Mouse (Mus musculus) limb, embryonic 12.5 days (tissue): ENCODE measurements at regions not wholly inside any gene's neighbourhood (a gene's known extent, or its start where the extent isn't known, plus 50 kb on each side); places are given as distances from the start of the nearest gene placed in this dataset.
"Not testable (repeated sequence)": the region's sequence is repeated elsewhere in the genome, so short reads cannot be mapped to it uniquely, and the experiment has no call there.

Experiments
- ATAC-seq: fragments of 200-750 bp; cut with Nextera tagmentation; 2 replicates; pipeline ENCODE4 v1.8.0; 2017; ENCODE audit warnings: low read depth, moderate TSS enrichment; ENCODE audit not compliant: insufficient number of reproducible peaks, insufficient read depth, low FRiP score, low TSS enrichment
- H3K27ac ChIP-seq: fragments of 300-500 bp; sonication (generic); 2 replicates; pipeline ENCODE4 v1.5.1; 2016; ENCODE audit warnings: mild to moderate bottlenecking, moderate library complexity
- H3K27me3 ChIP-seq: fragments of 300-500 bp; sonication (generic); 2 replicates; pipeline ENCODE4 v1.6.1; 2016; ENCODE audit warnings: mild to moderate bottlenecking, moderate library complexity
- H3K36me3 ChIP-seq: fragments of 300-500 bp; sonication (generic); 2 replicates; pipeline ENCODE4 v1.6.1; 2016; ENCODE audit warnings: mild to moderate bottlenecking, moderate library complexity
- H3K4me1 ChIP-seq: fragments of 300-500 bp; sonication (generic); replicated peaks from 2 replicates; pipeline ENCODE4 v1.6.1; 2016
- H3K4me2 ChIP-seq: fragments of 300-500 bp; sonication (generic); 2 replicates; pipeline ENCODE4 v1.6.1; 2016; ENCODE audit warnings: mild to moderate bottlenecking, moderate library complexity
- H3K4me3 ChIP-seq: fragments of 300-500 bp; sonication (generic); replicated peaks from 2 replicates; pipeline ENCODE4 v1.5.1; 2016; ENCODE audit warnings: mild to moderate bottlenecking
- H3K9ac ChIP-seq: fragments of 300-500 bp; sonication (generic); replicated peaks from 2 replicates; pipeline ENCODE4 v1.6.1; 2016; ENCODE audit warnings: mild to moderate bottlenecking, moderate library complexity
- H3K9me3 ChIP-seq: fragments of 300-500 bp; sonication (generic); 2 replicates; pipeline ENCODE4 v1.6.1; 2016; ENCODE audit warnings: mild to moderate bottlenecking, moderate library complexity
- WGBS: fragments of 180-500 bp; shearing (Covaris S2); methylation state at CpG from one replicate; pipeline ENCODE4 v1.1.7; 2016; 5-methylcytosine and 5-hydroxymethylcytosine counted together

DNA sequence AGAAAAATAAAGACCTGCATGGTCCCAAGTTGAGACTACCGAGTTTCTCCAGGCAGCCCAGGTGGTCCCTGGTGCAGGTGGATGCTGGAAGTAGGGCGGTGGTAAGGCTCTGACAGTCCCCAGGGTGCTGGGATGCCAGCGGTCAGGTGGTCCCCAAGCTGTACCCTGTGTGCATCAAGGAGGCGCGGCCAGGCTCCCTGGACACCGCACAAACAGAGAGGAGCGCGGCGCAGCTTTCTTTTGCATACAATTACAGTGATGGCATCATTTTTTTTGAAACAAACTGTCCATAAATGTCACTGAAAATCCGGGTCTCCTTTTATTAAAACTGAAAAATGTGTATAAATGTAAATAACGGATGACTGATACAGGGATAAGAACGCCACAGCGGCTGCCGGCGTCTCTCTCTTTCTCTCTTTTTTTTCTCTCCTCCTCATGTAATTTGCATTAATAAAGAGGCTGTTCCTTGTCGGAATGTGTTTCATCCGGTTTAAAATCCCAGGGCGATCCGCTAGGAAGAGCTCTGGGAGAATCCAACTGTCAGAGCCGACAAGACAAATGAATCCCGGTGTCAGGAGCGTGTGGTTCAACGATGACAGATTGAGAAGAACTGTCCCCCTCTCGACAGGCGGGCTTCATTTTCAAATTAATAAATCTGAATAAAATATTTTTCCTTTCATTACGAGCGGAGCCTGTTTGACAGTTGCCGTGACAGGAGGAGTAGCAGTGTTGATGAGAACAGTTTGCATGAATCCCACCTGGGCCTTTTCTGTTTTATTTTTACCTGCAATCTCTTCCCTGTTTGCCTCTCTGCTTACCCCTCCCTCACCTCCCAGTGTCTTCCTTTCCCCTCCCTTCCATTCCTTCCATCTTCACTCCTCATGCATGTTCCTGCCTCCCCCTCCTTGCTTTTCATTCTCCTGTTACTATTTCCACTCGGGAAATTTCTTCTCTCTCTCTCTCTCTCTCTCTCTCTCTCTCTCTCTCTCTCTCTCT lies 244.6 kb upstream of the Pbx1 start:
- Histone ChIP-seq H3K27me3 (peaks cover 19% of the 10 kb centered on the region), H3K9ac (no peak overlapping the region), H3K4me2 (no peak overlapping the region), H3K27ac (no peak overlapping the region), H3K4me3 (no peak overlapping the region), H3K4me1 (no peaks in the 10 kb centered on the region; the same call in 1 of the 2 replicates), H3K36me3 (no peaks in the 10 kb centered on the region), H3K9me3 (no peaks in the 10 kb centered on the region)
- WGBS = 62% methylated on average over 29 of the region's 29 CpGs
- ATAC-seq = no peak

DNA sequence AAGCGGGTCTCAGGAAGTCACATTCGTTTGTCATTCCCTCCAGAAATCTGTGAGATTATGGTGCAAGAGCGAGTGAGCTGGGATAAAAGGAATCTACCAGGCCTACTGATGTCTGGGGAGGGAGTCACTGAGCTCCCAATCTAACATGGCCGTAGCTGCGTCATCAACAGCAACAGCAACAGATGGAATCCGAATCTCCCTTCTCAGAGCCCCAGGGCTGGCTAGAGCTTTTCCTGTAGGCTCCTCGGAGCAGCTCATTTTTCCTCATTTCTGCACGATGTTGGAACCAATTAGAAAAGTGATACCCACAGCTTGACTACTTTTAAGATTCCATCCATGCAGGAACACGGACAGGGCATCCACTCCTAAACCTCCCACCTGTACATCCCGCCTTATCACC lies 243.7 kb upstream of the Pbx1 start:
- no peaks in the 10 kb centered on the region for H3K36me3 ChIP-seq
- H3K4me3 ChIP-seq = no peak overlapping the region
- H3K4me2 ChIP-seq = no peak overlapping the region
- no peak overlapping the region for H3K9ac ChIP-seq
- H3K27me3 ChIP-seq = peaks cover 19% of the 10 kb centered on the region
- H3K9me3 ChIP-seq = no peaks in the 10 kb centered on the region
- WGBS = 67% methylated on average over 10 of the region's 10 CpGs
- H3K4me1 ChIP-seq = no peaks in the 10 kb centered on the region; the same call in 1 of the 2 replicates
- no peak for ATAC-seq
- H3K27ac ChIP-seq = no peak overlapping the region

DNA sequence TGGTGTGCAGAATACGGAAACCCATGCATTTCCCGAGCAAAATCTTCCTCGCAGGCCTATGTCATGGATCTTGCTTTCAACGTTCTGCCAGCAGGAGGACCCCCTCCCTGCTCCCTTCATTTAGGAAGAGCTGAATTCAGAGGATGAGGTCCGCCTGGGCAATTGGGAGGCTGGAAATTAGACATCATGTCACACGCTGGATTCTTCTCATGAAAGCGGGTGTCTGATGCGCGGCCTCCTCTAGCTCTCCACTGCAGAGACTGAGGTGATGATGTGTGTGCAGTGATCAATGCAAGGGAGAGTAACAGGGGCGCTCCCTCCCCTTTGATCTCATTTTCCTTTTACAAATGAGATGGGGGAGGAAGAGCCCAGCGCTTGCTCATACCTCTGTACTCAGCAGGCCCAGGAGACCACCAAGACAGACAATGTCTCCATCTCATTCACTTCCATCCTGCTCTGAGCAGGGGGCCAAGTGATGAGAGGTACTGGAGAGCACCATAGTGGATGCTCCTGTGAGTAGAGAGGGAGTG lies 230.8 kb upstream of the Pbx1 start:
- WGBS = 41% methylated on average over 11 of the region's 11 CpGs
- no peak for ATAC-seq

DNA sequence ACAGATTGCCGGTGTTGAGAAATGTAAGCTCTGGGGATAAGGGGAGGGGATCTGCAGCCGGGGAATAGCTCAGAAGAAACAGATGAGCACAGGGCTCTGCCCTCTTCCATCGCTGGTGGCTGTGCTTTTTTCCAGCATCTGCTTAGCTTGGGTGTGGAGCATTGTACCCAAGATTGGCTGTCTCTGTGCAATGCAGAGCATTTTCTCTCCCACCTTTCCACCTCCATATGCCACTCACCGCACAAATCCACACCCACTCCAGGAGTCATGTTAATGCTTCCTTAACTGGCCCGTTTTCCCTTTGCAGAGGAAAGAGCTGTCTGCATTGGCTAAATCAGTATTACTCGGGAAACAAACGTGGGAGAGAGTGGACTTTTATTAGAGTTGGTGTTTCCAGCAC lies 228.9 kb upstream of the Pbx1 start:
- H3K36me3 ChIP-seq = no peaks in the 10 kb centered on the region
- H3K27ac ChIP-seq = no peak overlapping the region
- no peak for ATAC-seq
- no peak overlapping the region for H3K4me3 ChIP-seq
- H3K27me3 ChIP-seq = 0 out of 2 replicates have a peak, but pooled peaks cover 6% of the 10 kb centered on the region
- no peak overlapping the region for H3K4me2 ChIP-seq
- WGBS = 59% methylated on average over 7 of the region's 7 CpGs
- no peak overlapping the region for H3K9ac ChIP-seq
- no peaks in the 10 kb centered on the region for H3K4me1 ChIP-seq
- H3K9me3 ChIP-seq = no peaks in the 10 kb centered on the region

More for the DNA sequence above, 230.8 kb upstream of the Pbx1 start:
- Histone ChIP-seq H3K9me3 (no peaks in the 10 kb centered on the region), H3K27ac (no peak overlapping the region), H3K36me3 (no peaks in the 10 kb centered on the region), H3K4me1 (no peaks in the 10 kb centered on the region), H3K4me2 (no peak overlapping the region), H3K9ac (no peak overlapping the region), H3K4me3 (no peak overlapping the region), H3K27me3 (0 out of 2 replicates have a peak, but pooled peaks cover 6% of the 10 kb centered on the region)

GRCm38 (mm10) chr1:168659578-168659977 lies 227.5 kb upstream of the Pbx1 start:
- Histone ChIP-seq H3K9me3 (no peaks in the 10 kb centered on the region), H3K36me3 (no peaks in the 10 kb centered on the region), H3K4me2 (no peak overlapping the region), H3K27me3 (0 out of 2 replicates have a peak, but pooled peaks cover 6% of the 10 kb centered on the region), H3K4me1 (no peaks in the 10 kb centered on the region), H3K4me3 (no peak overlapping the region), H3K27ac (no peak overlapping the region), H3K9ac (no peak overlapping the region)
- no peak for ATAC-seq
- WGBS = 81% methylated on average over 5 of the region's 5 CpGs

DNA sequence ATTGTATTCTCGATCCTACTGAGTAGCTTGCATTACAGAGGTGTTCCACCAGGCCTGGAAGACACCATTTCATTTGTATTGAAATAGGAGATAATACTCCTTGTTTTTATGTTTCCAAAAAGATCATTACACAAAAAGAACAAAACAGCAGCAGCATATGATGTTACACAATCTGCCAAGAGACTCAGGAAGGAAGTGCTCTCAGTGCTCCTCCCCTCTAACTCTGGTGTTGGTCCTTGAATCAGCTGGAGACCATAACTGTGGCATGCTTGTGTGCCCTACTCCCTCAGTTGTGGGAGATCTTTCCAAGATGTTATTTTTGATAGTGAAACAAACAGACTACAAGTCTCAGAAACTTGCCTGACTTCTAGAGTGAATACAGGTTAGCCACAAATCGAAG lies 200.8 kb upstream of the Pbx1 start:
- ATAC-seq = no peak
- Histone ChIP-seq H3K9me3 (no peaks in the 10 kb centered on the region), H3K4me1 (no peaks in the 10 kb centered on the region), H3K4me2 (no peak overlapping the region), H3K9ac (no peak overlapping the region), H3K27me3 (no peaks in the 10 kb centered on the region), H3K27ac (no peak overlapping the region), H3K4me3 (no peak overlapping the region), H3K36me3 (no peaks in the 10 kb centered on the region)
- WGBS = 86% methylated on average over 2 of the region's 2 CpGs

- no peak overlapping the region for H3K27ac ChIP-seq
- WGBS = 84% methylated on average over 2 of the region's 2 CpGs
Measured at GRCm38 (mm10) chr1:168631979-168632378, 199.9 kb upstream of the Pbx1 start.

GRCm38 (mm10) chr1:168601967-168602366 lies 169.9 kb upstream of the Pbx1 start:
- not testable (repeated sequence) for H3K4me3 ChIP-seq, H3K4me2 ChIP-seq, ATAC-seq, H3K9ac ChIP-seq, H3K36me3 ChIP-seq, H3K9me3 ChIP-seq, H3K27me3 ChIP-seq, H3K27ac ChIP-seq
- 87% methylated on average over 3 of the region's 3 CpGs for WGBS
- peaks cover 12% of the 10 kb centered on the region; the same call in 1 of the 2 replicates for H3K4me1 ChIP-seq

More at GRCm38 (mm10) chr1:168631979-168632378, 199.9 kb upstream of the Pbx1 start:
- no peaks in the 10 kb centered on the region for H3K36me3 ChIP-seq
- no peaks in the 10 kb centered on the region for H3K4me1 ChIP-seq
- no peak overlapping the region for H3K4me2 ChIP-seq
- no peak overlapping the region for H3K9ac ChIP-seq
- no peaks in the 10 kb centered on the region for H3K27me3 ChIP-seq
- no peaks in the 10 kb centered on the region for H3K9me3 ChIP-seq
- no peak overlapping the region for H3K4me3 ChIP-seq
- ATAC-seq = no peak

GRCm38 (mm10) chr1:168600461-168601160 lies 168.5 kb upstream of the Pbx1 start:
- H3K4me2 ChIP-seq = no peak overlapping the region
- peaks cover 12% of the 10 kb centered on the region; the same call in 1 of the 2 replicates for H3K4me1 ChIP-seq
- no peak overlapping the region for H3K4me3 ChIP-seq
- H3K36me3 ChIP-seq = no peaks in the 10 kb centered on the region
- no peaks in the 10 kb centered on the region for H3K27me3 ChIP-seq
- H3K9me3 ChIP-seq = no peaks in the 10 kb centered on the region
- ATAC-seq = no peak
- WGBS = 75% methylated on average over 6 of the region's 6 CpGs
- H3K27ac ChIP-seq = no peak overlapping the region
- no peak overlapping the region for H3K9ac ChIP-seq

- H3K36me3 ChIP-seq = no peaks in the 10 kb centered on the region
- ATAC-seq = no peak
- 27% methylated on average over 11 of the region's 11 CpGs for WGBS
Measured at GRCm38 (mm10) chr1:168598191-168598667, 166.2 kb upstream of the Pbx1 start.

DNA sequence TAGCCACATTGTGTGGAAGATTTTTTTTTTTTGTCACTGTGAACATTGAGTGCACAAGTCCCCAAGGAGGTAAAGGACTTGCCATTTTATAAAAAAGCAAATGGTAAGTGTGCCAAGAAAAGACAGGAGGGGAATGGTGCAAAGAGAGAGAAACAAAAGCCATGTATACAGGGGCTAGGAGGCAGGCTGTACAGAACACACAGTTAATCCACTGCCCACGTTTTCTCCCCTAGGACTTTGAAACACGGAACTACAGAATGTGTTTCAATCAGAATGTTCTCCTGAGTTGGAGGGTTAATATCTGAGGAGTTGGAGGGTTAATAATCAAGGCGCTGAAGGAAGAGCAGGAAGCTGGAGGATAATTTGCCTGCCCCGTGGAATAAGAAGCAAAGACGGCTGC lies 165.4 kb upstream of the Pbx1 start:
- H3K27ac ChIP-seq = no peak overlapping the region
- H3K4me3 ChIP-seq = no peak overlapping the region
- H3K36me3 ChIP-seq = no peaks in the 10 kb centered on the region
- no peaks in the 10 kb centered on the region for H3K9me3 ChIP-seq
- H3K4me1 ChIP-seq = peaks cover 12% of the 10 kb centered on the region; the same call in 1 of the 2 replicates
- H3K27me3 ChIP-seq = no peaks in the 10 kb centered on the region
- peak overlapping the region; percentile 41 for H3K4me2 ChIP-seq
- no peak for ATAC-seq
- H3K9ac ChIP-seq = no peak overlapping the region
- WGBS = 36% methylated on average over 5 of the region's 5 CpGs

More at GRCm38 (mm10) chr1:168598191-168598667, 166.2 kb upstream of the Pbx1 start:
- Histone ChIP-seq H3K9me3 (no peaks in the 10 kb centered on the region), H3K27ac (no peak overlapping the region), H3K4me1 (peaks cover 12% of the 10 kb centered on the region; the same call in 1 of the 2 replicates), H3K27me3 (no peaks in the 10 kb centered on the region), H3K4me3 (no peak overlapping the region), H3K4me2 (peak overlapping the region; percentile 41), H3K9ac (no peak overlapping the region)
